Mouse (Mus musculus) liver, adult 2 months (tissue): ENCODE measurements around the gene Fam124a. TPM values are rescaled to one million over a fixed set of nuclear protein-coding genes. Genes with fewer than 3 reads are reported as not detected.

Experiments
- DNase-seq: peaks from one replicate; pipeline ENCODE4 v3.0.0-alpha.2; 2011; ENCODE audit warnings: low read depth, low spot score; ENCODE audit errors: extremely low read depth
- H3K27ac ChIP-seq: fragments of 200-500 bp; replicated peaks from 2 replicates; pipeline ENCODE4 v1.5.1; 2012; ENCODE audit warnings: low read depth, mild to moderate bottlenecking, control low read depth, inconsistent platforms, low read length; ENCODE audit not compliant: insufficient read depth
- H3K27me3 ChIP-seq: fragments of 200-500 bp; 2 replicates; pipeline ENCODE4 v1.6.1; 2012; ENCODE audit warnings: mild to moderate bottlenecking, moderate library complexity, low read length, inconsistent platforms; ENCODE audit not compliant: control insufficient read depth, insufficient read depth
- H3K36me3 ChIP-seq: fragments of 200-500 bp; 2 replicates; pipeline ENCODE4 v1.6.1; 2012; ENCODE audit warnings: low read length, inconsistent platforms; ENCODE audit not compliant: control insufficient read depth, insufficient read depth
- H3K4me1 ChIP-seq: fragments of 200-500 bp; 2 replicates; pipeline ENCODE4 v1.6.1; 2011; ENCODE audit warnings: low read length; ENCODE audit not compliant: control insufficient read depth, insufficient read depth
- H3K4me3 ChIP-seq: fragments of 200-500 bp; 2 replicates; pipeline ENCODE4 v1.5.1; 2011; ENCODE audit warnings: low read depth, mild to moderate bottlenecking, control low read depth, low read length, moderate library complexity; ENCODE audit not compliant: insufficient read depth
- H3K79me2 ChIP-seq: fragments of 200-500 bp; 2 replicates; pipeline ENCODE4 v1.6.1; 2012; ENCODE audit warnings: inconsistent platforms, mild to moderate bottlenecking, low read length, moderate library complexity; ENCODE audit not compliant: control insufficient read depth, insufficient read depth
- H3K9ac ChIP-seq: fragments of 200-500 bp; 2 replicates; pipeline ENCODE4 v1.6.1; 2012; ENCODE audit warnings: low read depth, mild to moderate bottlenecking, control low read depth, inconsistent platforms, low read length
- CTCF ChIP-seq: fragments of 200-500 bp; IDR thresholded peaks from 2 replicates; pipeline ENCODE4 v1.5.1; 2011; ENCODE audit warnings: low read depth, low read length, control low read depth
- POLR2A ChIP-seq: fragments of 200-500 bp; IDR thresholded peaks from 2 replicates; pipeline ENCODE4 v1.6.1; 2011; ENCODE audit warnings: low read length, control low read depth; ENCODE audit not compliant: insufficient read depth; ENCODE audit errors: extremely low read depth
- WGBS: fragments of 180-500 bp; shearing (Covaris S2); methylation state at CpG from one replicate; pipeline ENCODE4 v1.1.7; 2018; 5-methylcytosine and 5-hydroxymethylcytosine counted together
- polyA plus RNA-seq: library from polyadenylated mRNA; depleted of rRNA; stranded (reverse); fragments of >200 nt; gene quantifications from 2 replicates; pipeline ENCODE4 v1.2.3, GENCODE M21; 2012
- total RNA-seq: library from RNA; depleted of rRNA; stranded (reverse); fragments of >200 nt; gene quantifications from 2 replicates; pipeline ENCODE4 v1.2.3, GENCODE M21; 2014

Gene Fam124a
- total and polyA plus RNA-seq, 2 experiments: 4.2 to 9.8 TPM

- no peak overlapping the region for H3K27ac ChIP-seq
- H3K4me3 ChIP-seq: no peak overlapping the region
- DNase-seq: no peak
- no peaks in the 10 kb centered on the region for H3K27me3 ChIP-seq
- 83% methylated on average over 5 of the region's 5 CpGs for WGBS
- peaks cover 5% of the 10 kb centered on the region for H3K4me1 ChIP-seq
- no peaks in the 10 kb centered on the region for H3K36me3 ChIP-seq
- TF ChIP-seq CTCF (no peak), POLR2A (no peak)
- H3K79me2 ChIP-seq: no peaks in the 10 kb centered on the region
- no peak overlapping the region for H3K9ac ChIP-seq
Measured at GRCm38 (mm10) chr14:62536988-62537387, 18.5 kb upstream of the Fam124a start.

- WGBS: 94% methylated on average over 3 of the region's 3 CpGs
- H3K27me3 ChIP-seq: no peaks in the 10 kb centered on the region
Measured at GRCm38 (mm10) chr14:62539834-62540233, 15.7 kb upstream of the Fam124a start.

GRCm38 (mm10) chr14:62541751-62542150, 13.8 kb upstream of the Fam124a start:
- Histone ChIP-seq H3K9ac (no peak overlapping the region), H3K36me3 (no peaks in the 10 kb centered on the region), H3K27me3 (no peaks in the 10 kb centered on the region), H3K27ac (peak overlapping the region; percentile 51; the same call in 1 of the 2 replicates), H3K4me3 (no peak overlapping the region), H3K79me2 (no peaks in the 10 kb centered on the region), H3K4me1 (peaks cover 9% of the 10 kb centered on the region)
- peak; percentile 76 for DNase-seq
- WGBS: 19% methylated on average over 1 of the region's 1 CpGs
- no peak for TF ChIP-seq POLR2A
- TF ChIP-seq CTCF: no peak

More at GRCm38 (mm10) chr14:62539834-62540233, 15.7 kb upstream of the Fam124a start:
- Histone ChIP-seq H3K9ac (no peak overlapping the region), H3K79me2 (no peaks in the 10 kb centered on the region), H3K27ac (no peak overlapping the region), H3K4me1 (peaks cover 9% of the 10 kb centered on the region), H3K4me3 (no peak overlapping the region), H3K36me3 (no peaks in the 10 kb centered on the region)
- no peak for TF ChIP-seq CTCF
- TF ChIP-seq POLR2A: no peak
- DNase-seq: no peak

GRCm38 (mm10) chr14:62546296-62546695, 9.2 kb upstream of the Fam124a start:
- Histone ChIP-seq H3K79me2 (no peaks in the 10 kb centered on the region), H3K27me3 (no peaks in the 10 kb centered on the region)
- WGBS: 88% methylated on average over 6 of the region's 6 CpGs

GRCm38 (mm10) chr14:62546746-62547145, 8.8 kb upstream of the Fam124a start:
- H3K9ac ChIP-seq: no peak overlapping the region
- no peak for DNase-seq
- no peaks in the 10 kb centered on the region for H3K36me3 ChIP-seq
- WGBS: 80% methylated on average over 4 of the region's 4 CpGs
- no peak overlapping the region for H3K27ac ChIP-seq
- H3K27me3 ChIP-seq: no peaks in the 10 kb centered on the region
- H3K79me2 ChIP-seq: no peaks in the 10 kb centered on the region
- H3K4me1 ChIP-seq: peaks cover 7% of the 10 kb centered on the region; the same call in 1 of the 2 replicates
- TF ChIP-seq POLR2A (no peak), CTCF (no peak)
- no peak overlapping the region for H3K4me3 ChIP-seq

More at GRCm38 (mm10) chr14:62546296-62546695, 9.2 kb upstream of the Fam124a start:
- DNase-seq: no peak
- H3K27ac ChIP-seq: no peak overlapping the region
- H3K36me3 ChIP-seq: no peaks in the 10 kb centered on the region
- H3K4me3 ChIP-seq: no peak overlapping the region
- peaks cover 11% of the 10 kb centered on the region for H3K4me1 ChIP-seq
- TF ChIP-seq POLR2A (no peak), CTCF (no peak)
- no peak overlapping the region for H3K9ac ChIP-seq

GRCm38 (mm10) chr14:62550121-62550520, 5.4 kb upstream of the Fam124a start:
- DNase-seq: peak; percentile 93
- H3K27ac ChIP-seq: peak overlapping the region; percentile 25; the same call in 1 of the 2 replicates
- WGBS: 20% methylated on average over 4 of the region's 4 CpGs

More at GRCm38 (mm10) chr14:62550121-62550520, 5.4 kb upstream of the Fam124a start:
- Histone ChIP-seq H3K79me2 (no peaks in the 10 kb centered on the region), H3K27me3 (no peaks in the 10 kb centered on the region), H3K9ac (no peak overlapping the region), H3K4me1 (peaks cover 15% of the 10 kb centered on the region; the same call in 1 of the 2 replicates), H3K4me3 (no peak overlapping the region), H3K36me3 (no peaks in the 10 kb centered on the region)
- TF ChIP-seq POLR2A (no peak), CTCF (no peak)
